Mouse (Mus musculus) erythroblast, adult 5-6 weeks (primary cell): ENCODE data around the gene Zfp697. TPM values are rescaled to one million over a fixed set of nuclear protein-coding genes. Genes with fewer than 3 reads are reported as not detected.
"Not testable (repeated sequence)": the region's sequence is repeated elsewhere in the genome, so short reads cannot be mapped to it uniquely, and the experiment has no call there.

Experiments
- ATAC-seq: replicated peaks from 2 replicates; pipeline ENCODE4 v1.8.0; 2016; ENCODE audit warnings: moderate number of reproducible peaks, mild to moderate bottlenecking, moderate TSS enrichment, inconsistent platforms; ENCODE audit not compliant: poor library complexity, low FRiP score, severe bottlenecking
- total RNA-seq, 2 experiments: library from RNA; stranded (forward) in 1 of 2; stranded (reverse) in 1 of 2; fragments of 150-400 nt in 1 of 2; fragments of 200-764, 138-1000 nt in 1 of 2; gene quantifications; 2 replicates each; pipeline versions ENCODE4 v1.2.3 to v1.2.4; 2015 to 2017; ENCODE audit warnings: low replicate concordance in 2 of 2

Gene Zfp697
- total RNA-seq, 2 experiments from 2014 or later, result 0.09 to 1.2 TPM

GRCm38 (mm10) chr3:98471499-98471898, 89.2 kb downstream of the Zfp697 start:
- ATAC-seq, result not testable (repeated sequence)

GRCm38 (mm10) chr3:98494184-98494583, 111.9 kb downstream of the Zfp697 start:
- not testable (repeated sequence) for ATAC-seq

GRCm38 (mm10) chr3:98495055-98495454, 112.8 kb downstream of the Zfp697 start:
- ATAC-seq, result not testable (repeated sequence)

- ATAC-seq, result not testable (repeated sequence)
Measured at GRCm38 (mm10) chr3:98496762-98497161, 114.5 kb downstream of the Zfp697 start.

- ATAC-seq, result not testable (repeated sequence)
Measured at GRCm38 (mm10) chr3:98497401-98497800, 115.1 kb downstream of the Zfp697 start.

GRCm38 (mm10) chr3:98507229-98507628, 125.0 kb downstream of the Zfp697 start:
- not testable (repeated sequence) for ATAC-seq

- not testable (repeated sequence) for ATAC-seq
Measured at GRCm38 (mm10) chr3:98510414-98510813, 128.2 kb downstream of the Zfp697 start, which contains the start of gene Hsd3b4. TSS of gene Hsd3b4 (minus strand) at chr3:98510514.

- ATAC-seq, result not testable (repeated sequence)
Measured at GRCm38 (mm10) chr3:98522779-98523178, 140.5 kb downstream of the Zfp697 start.

GRCm38 (mm10) chr3:98524552-98524951, 142.3 kb downstream of the Zfp697 start:
- not testable (repeated sequence) for ATAC-seq

- not testable (repeated sequence) for ATAC-seq
Measured at GRCm38 (mm10) chr3:98524978-98525377, 142.7 kb downstream of the Zfp697 start.

GRCm38 (mm10) chr3:98547641-98548040, 165.4 kb downstream of the Zfp697 start:
- ATAC-seq, result not testable (repeated sequence)

- ATAC-seq, result not testable (repeated sequence)
Measured at GRCm38 (mm10) chr3:98548495-98548894, 166.2 kb downstream of the Zfp697 start.

GRCm38 (mm10) chr3:98550215-98550614, 168.0 kb downstream of the Zfp697 start:
- not testable (repeated sequence) for ATAC-seq

- not testable (repeated sequence) for ATAC-seq
Measured at GRCm38 (mm10) chr3:98550832-98551231, 168.6 kb downstream of the Zfp697 start.

- ATAC-seq, result not testable (repeated sequence)
Measured at GRCm38 (mm10) chr3:98560711-98561110, 178.4 kb downstream of the Zfp697 start.

- not testable (repeated sequence) for ATAC-seq
Measured at GRCm38 (mm10) chr3:98563831-98564230, 181.6 kb downstream of the Zfp697 start.

GRCm38 (mm10) chr3:98564894-98565293, 182.6 kb downstream of the Zfp697 start:
- not testable (repeated sequence) for ATAC-seq

- not testable (repeated sequence) for ATAC-seq
Measured at GRCm38 (mm10) chr3:98567717-98568116, 185.5 kb downstream of the Zfp697 start.

GRCm38 (mm10) chr3:98581024-98581423, 198.8 kb downstream of the Zfp697 start:
- not testable (repeated sequence) for ATAC-seq

- ATAC-seq, result not testable (repeated sequence)
Measured at GRCm38 (mm10) chr3:98582202-98582601, 199.9 kb downstream of the Zfp697 start.

GRCm38 (mm10) chr3:98582622-98583021, 200.4 kb downstream of the Zfp697 start:
- ATAC-seq, result not testable (repeated sequence)

GRCm38 (mm10) chr3:98587721-98588120, 205.5 kb downstream of the Zfp697 start:
- no peak for ATAC-seq
